In the genomic region with DNA sequence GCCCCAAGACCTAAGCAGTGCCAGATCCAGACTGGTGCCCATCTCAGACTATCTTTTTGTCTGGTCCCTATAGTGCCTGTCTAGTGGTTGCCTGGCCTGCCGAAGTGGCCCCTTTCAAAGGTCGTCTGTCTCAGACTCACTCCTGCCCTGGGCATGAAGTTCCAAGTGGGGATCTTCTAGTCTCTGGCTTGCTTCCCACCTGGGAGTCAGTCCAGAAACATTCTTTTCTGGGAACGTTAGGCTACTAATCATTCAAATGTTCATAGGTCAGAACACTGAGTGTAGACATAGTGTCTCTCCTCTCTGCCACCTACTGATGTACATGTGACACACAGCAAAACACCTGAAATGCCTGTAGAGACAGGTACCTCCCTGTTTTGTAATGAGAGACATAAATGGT, we compare ENCODE assay signal across 15 mouse cellular contexts.
DNase-seq lines count a peak whose midpoint lies in the region; ATAC-seq and TF ChIP-seq lines count a peak whose summit lies in the region.
"Had no signal": no experiment of that assay in that cellular context is flagged by ENCODE, and none has a peak within 500 bp of the region (broad histone marks: within the 10 kb centered on the region; RNA-seq: fewer than 3 reads in every experiment).

No protein-coding gene starts in this region.

- no peak overlapping the region for H3K4me2 ChIP-seq in kidney, embryonic 14.5 days (replicated peaks; ENCODE audit: low read depth, low read length)
- H3K4me2 ChIP-seq: embryonic facial prominence, embryonic 12.5 days; forebrain, embryonic 15.5 days; hindbrain, embryonic 14.5 days; intestine, embryonic 15.5 days; limb, embryonic 13.5 days had no signal

- H3K27me3 ChIP-seq in kidney, embryonic 14.5 days (ENCODE audit: control insufficient read depth, insufficient read depth, low read length) = no peaks in the 10 kb centered on the region
- H3K27me3 ChIP-seq: embryonic facial prominence, embryonic 12.5 days; forebrain, embryonic 15.5 days; intestine, embryonic 15.5 days; limb, embryonic 13.5 days had no signal

- H3K9ac ChIP-seq in kidney, embryonic 14.5 days (ENCODE audit: low read depth, low read length) = no peak overlapping the region
- H3K9ac ChIP-seq: embryonic facial prominence, embryonic 12.5 days; forebrain, embryonic 15.5 days; hindbrain, embryonic 14.5 days; intestine, embryonic 15.5 days; limb, embryonic 13.5 days had no signal

- peak; percentile 17 for DNase-seq in gastrocnemius, adult 18-20 months (ENCODE audit: low spot score)
- DNase-seq in gastrocnemius, adult 2 months = no peak
- DNase-seq in kidney, adult 8-10 months = peak; percentile 87 to 91
- peak; percentile 60 to 80 for DNase-seq in heart, adult 9 months (ENCODE audit: low spot score in 2 of 2)
- DNase-seq in kidney, postnatal 14 days = peak; percentile 41
- DNase-seq in retina, postnatal 1 day = no peak
- DNase-seq in layer of hippocampus, adult 9-11 months = no peak
- DNase-seq: cerebellum, adult 11-12 months; lung, postnatal 10 days had no signal

- no peak for TF ChIP-seq CTCF in gastrocnemius, adult 2 months (IDR thresholded peaks at IDR 0.05)

- H3K36me3 ChIP-seq in kidney, embryonic 14.5 days (ENCODE audit: control insufficient read depth, insufficient read depth, low read length) = no peaks in the 10 kb centered on the region
- H3K36me3 ChIP-seq: embryonic facial prominence, embryonic 12.5 days; forebrain, embryonic 15.5 days; intestine, embryonic 15.5 days; limb, embryonic 13.5 days had no signal

- no peak overlapping the region for H3K27ac ChIP-seq in gastrocnemius, adult 2 months
- no peak overlapping the region for H3K27ac ChIP-seq in kidney, embryonic 14.5 days (ENCODE audit: low read depth, low read length)
- H3K27ac ChIP-seq: embryonic facial prominence, embryonic 12.5 days; forebrain, embryonic 15.5 days; hindbrain, embryonic 14.5 days; intestine, embryonic 15.5 days; limb, embryonic 13.5 days had no signal

- H3K4me1 ChIP-seq in kidney, embryonic 14.5 days (ENCODE audit: control insufficient read depth, insufficient read depth, low read length) = no peaks in the 10 kb centered on the region
- H3K4me1 ChIP-seq: embryonic facial prominence, embryonic 12.5 days; forebrain, embryonic 15.5 days; intestine, embryonic 15.5 days; limb, embryonic 13.5 days had no signal

- intact Hi-C loops in gastrocnemius, adult 2 months (cut with DNase I) = no loop called here

- no peak overlapping the region for H3K4me3 ChIP-seq in gastrocnemius, adult 2 months
- H3K4me3 ChIP-seq in kidney, embryonic 14.5 days (ENCODE audit: low read length) = no peak overlapping the region
- H3K4me3 ChIP-seq: embryonic facial prominence, embryonic 12.5 days; forebrain, embryonic 15.5 days; intestine, embryonic 15.5 days; limb, embryonic 13.5 days had no signal

- H3K9me3 ChIP-seq in kidney, embryonic 14.5 days (ENCODE audit: control insufficient read depth, low read length) = no peaks in the 10 kb centered on the region
- H3K9me3 ChIP-seq: embryonic facial prominence, embryonic 12.5 days; forebrain, embryonic 15.5 days; intestine, embryonic 15.5 days; limb, embryonic 13.5 days had no signal

- 80% methylated on average over 3 of the region's 3 CpGs for WGBS in kidney, embryonic 14.5 days

- ATAC-seq in kidney, embryonic 14.5 days (ENCODE audit: low FRiP score, low TSS enrichment) = no peak
- ATAC-seq: forebrain, embryonic 15.5 days; intestine, embryonic 15.5 days had no signal

Comparison
In these comparisons a context has a peak if more than half of its experiments do, and no peak if none do; other contexts are left out.
1. DNase-seq: peak in gastrocnemius, adult 18-20 months (single experiment), kidney, adult 8-10 months (2 of 2), heart, adult 9 months (2 of 2) and kidney, postnatal 14 days (single experiment); none in gastrocnemius, adult 2 months (single experiment), retina, postnatal 1 day (single experiment) and layer of hippocampus, adult 9-11 months (single experiment).